Mouse (Mus musculus): ENCODE measurements at regions not wholly inside any gene's neighbourhood (a gene's known extent, or its start where the extent isn't known, plus 50 kb on each side); places are given as distances from the start of the nearest gene placed in this dataset.

DNA sequence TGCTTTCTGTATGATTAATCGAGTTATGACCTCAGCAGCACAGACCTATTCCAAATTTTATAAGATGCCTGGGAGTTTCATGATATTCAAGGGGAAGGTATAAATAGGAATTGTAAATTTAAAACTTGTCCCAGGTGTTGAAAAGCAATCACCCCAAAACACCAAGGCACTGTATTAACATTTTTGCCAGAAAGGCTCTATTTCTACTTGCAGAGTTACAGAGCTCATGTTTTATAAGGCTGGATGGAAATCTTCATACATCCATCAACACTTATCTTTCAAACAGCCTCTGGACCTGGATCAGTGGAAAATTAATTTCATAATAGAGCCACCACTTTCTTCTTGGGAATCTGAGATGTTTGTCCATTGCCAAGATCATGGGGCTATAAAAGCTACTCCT is 96.6 kb downstream of the Rab11fip2 start:
- TF ChIP-seq CTCF (IDR thresholded peaks at IDR 0.05; ENCODE audit: low read depth) (no peak), EP300 (IDR thresholded peaks at IDR 0.05; ENCODE audit: low read depth) (no peak)
